Comparison of ENCODE assay signal across 8 mouse cellular contexts in the genomic region with DNA sequence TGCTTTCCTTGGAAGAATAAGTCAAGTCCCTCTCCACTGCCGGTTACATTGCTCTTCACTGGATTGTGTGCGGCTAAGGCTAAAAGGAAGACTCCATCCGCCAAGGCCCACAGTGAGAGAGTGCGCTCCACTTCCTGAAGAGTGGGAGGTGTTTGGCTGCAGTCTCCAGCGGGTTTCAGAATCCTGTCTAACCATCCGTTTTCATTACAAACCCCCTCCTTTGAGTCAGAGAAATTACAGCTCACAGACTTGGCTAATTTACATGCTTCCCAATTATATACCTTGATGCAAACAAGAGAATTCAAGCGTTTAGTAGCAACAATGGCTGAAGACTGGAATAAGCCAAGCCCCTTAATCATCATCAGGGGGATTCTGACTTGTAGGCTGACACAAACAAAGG. TPM values are rescaled to one million over a fixed set of nuclear protein-coding genes. Genes with fewer than 3 reads are reported as not detected.
DNase-seq lines count a peak whose midpoint lies in the region; ATAC-seq and TF ChIP-seq lines count a peak whose summit lies in the region.

No protein-coding gene starts in this region.

- TF ChIP-seq CTCF in kidney, adult 2 months (conservative IDR thresholded peaks at IDR 0.05; ENCODE audit: insufficient read depth, insufficient read length, low read depth, low read length) = no peak
- TF ChIP-seq CTCF in hindbrain, postnatal 0 days (IDR thresholded peaks at IDR 0.05; ENCODE audit: low read depth) = no peak
- TF ChIP-seq CTCF in gastrocnemius, adult 2 months (IDR thresholded peaks at IDR 0.05) = no peak

- 53% methylated on average over 7 of the region's 7 CpGs for WGBS in kidney, adult 2 months
- WGBS in forebrain, embryonic 13.5 days = 17% methylated on average over 7 of the region's 7 CpGs
- 34% methylated on average over 7 of the region's 7 CpGs for WGBS in hindbrain, postnatal 0 days
- WGBS in midbrain, embryonic 12.5 days = 49% methylated on average over 7 of the region's 7 CpGs

- no peak overlapping the region for H3K9ac ChIP-seq in forebrain, embryonic 13.5 days
- no peak overlapping the region for H3K9ac ChIP-seq in hindbrain, postnatal 0 days (replicated peaks; ENCODE audit: low read length)
- H3K9ac ChIP-seq in midbrain, embryonic 12.5 days (replicated peaks) = no peak overlapping the region

- no peak overlapping the region for H3K4me2 ChIP-seq in forebrain, embryonic 13.5 days
- no peak overlapping the region for H3K4me2 ChIP-seq in hindbrain, postnatal 0 days (ENCODE audit: low read depth, low read length)
- no peak overlapping the region for H3K4me2 ChIP-seq in midbrain, embryonic 12.5 days (replicated peaks)

- intact Hi-C loops in gastrocnemius, adult 2 months (cut with DNase I) = no loop called here

- H3K4me3 ChIP-seq in kidney, adult 2 months (ENCODE audit: insufficient read depth, low read depth, low read length) = no peak overlapping the region
- no peak overlapping the region for H3K4me3 ChIP-seq in forebrain, embryonic 13.5 days
- no peak overlapping the region for H3K4me3 ChIP-seq in hindbrain, postnatal 0 days (ENCODE audit: low read length)
- H3K4me3 ChIP-seq in midbrain, embryonic 12.5 days = no peak overlapping the region
- no peak overlapping the region for H3K4me3 ChIP-seq in gastrocnemius, adult 2 months

- 0 out of 2 replicates have a peak, but pooled peaks cover under 1% of the 10 kb centered on the region for H3K4me1 ChIP-seq in kidney, adult 2 months (ENCODE audit: control insufficient read depth, insufficient read depth, low read length)
- peaks cover 23% of the 10 kb centered on the region for H3K4me1 ChIP-seq in forebrain, embryonic 13.5 days
- H3K4me1 ChIP-seq in hindbrain, postnatal 0 days (ENCODE audit: insufficient read depth, low read length) = peaks cover 10% of the 10 kb centered on the region; the same call in 1 of the 2 replicates
- peaks cover 12% of the 10 kb centered on the region for H3K4me1 ChIP-seq in midbrain, embryonic 12.5 days

- H3K9me3 ChIP-seq in forebrain, embryonic 13.5 days (replicated peaks) = 0 out of 2 replicates have a peak, but pooled peaks cover 3% of the 10 kb centered on the region
- no peaks in the 10 kb centered on the region for H3K9me3 ChIP-seq in hindbrain, postnatal 0 days (ENCODE audit: low read length)
- 0 out of 2 replicates have a peak, but pooled peaks cover 8% of the 10 kb centered on the region for H3K9me3 ChIP-seq in midbrain, embryonic 12.5 days

- peak; percentile 78 for ATAC-seq in forebrain, embryonic 13.5 days
- peak; percentile 36; the same call in 1 of the 2 replicates for ATAC-seq in hindbrain, postnatal 0 days
- ATAC-seq in midbrain, embryonic 12.5 days (ENCODE audit: low FRiP score, low read depth) = no peak

- DNase-seq in kidney, adult 2 months = peak; percentile 32
- DNase-seq in kidney, adult 11 months = no peak
- peak; percentile 34 for DNase-seq in hindbrain, postnatal 0 days (ENCODE audit: low spot score)
- no peak for DNase-seq in gastrocnemius, postnatal 4 days (ENCODE audit: low spot score in 2 of 2)
- no peak for DNase-seq in cerebellum, adult 18-20 months
- no peak for DNase-seq in gastrocnemius, adult 2 months

- TF ChIP-seq POLR2A in kidney, adult 2 months (IDR thresholded peaks at IDR 0.05; ENCODE audit: low read depth, low read length) = no peak

- H3K36me3 ChIP-seq in kidney, adult 2 months (ENCODE audit: control insufficient read depth, insufficient read depth, low read length) = no peaks in the 10 kb centered on the region
- H3K36me3 ChIP-seq in forebrain, embryonic 13.5 days (ENCODE audit: poor library complexity, severe bottlenecking) = no peaks in the 10 kb centered on the region
- H3K36me3 ChIP-seq in hindbrain, postnatal 0 days (ENCODE audit: insufficient read depth, low read length) = no peaks in the 10 kb centered on the region
- no peaks in the 10 kb centered on the region for H3K36me3 ChIP-seq in midbrain, embryonic 12.5 days

- no peak overlapping the region for H3K27ac ChIP-seq in kidney, adult 2 months (ENCODE audit: insufficient read depth, low read depth, low read length)
- H3K27ac ChIP-seq in forebrain, embryonic 13.5 days = peak overlapping the region; percentile 79
- H3K27ac ChIP-seq in hindbrain, postnatal 0 days = 0 out of 2 replicates have a peak overlapping the region, but pooled peaks have one; percentile 36
- peak overlapping the region; percentile 8; the same call in 1 of the 2 replicates for H3K27ac ChIP-seq in midbrain, embryonic 12.5 days (replicated peaks)
- no peak overlapping the region for H3K27ac ChIP-seq in gastrocnemius, adult 2 months

- no peaks in the 10 kb centered on the region for H3K27me3 ChIP-seq in kidney, adult 2 months (replicated peaks; ENCODE audit: control insufficient read depth, insufficient read depth, low read length)
- no peaks in the 10 kb centered on the region for H3K27me3 ChIP-seq in forebrain, embryonic 13.5 days
- no peaks in the 10 kb centered on the region for H3K27me3 ChIP-seq in hindbrain, postnatal 0 days (ENCODE audit: insufficient read depth, low read length)
- no peaks in the 10 kb centered on the region for H3K27me3 ChIP-seq in midbrain, embryonic 12.5 days

RNA-seq across cellular contexts. Expression of a gene that starts 55.1 kb away (rescaled TPM):
- 3.9 and 6.1 TPM in 2 replicates for polyA plus RNA-seq in kidney, adult 2 months (2012; rRNA removed)
- 25.3 and 28.7 TPM in 2 replicates for polyA plus RNA-seq in forebrain, embryonic 13.5 days (2015; fragmentation: Nextera tagmentation; extraction: Ambion mirVana)
- 69.3 and 83.8 TPM in 2 replicates for total RNA-seq in hindbrain, postnatal 0 days (2014; rRNA removed)
- 33.4 and 34.7 TPM in 2 replicates for polyA plus RNA-seq in hindbrain, postnatal 0 days (2015; fragmentation: Nextera tagmentation; extraction: Ambion mirVana)
- polyA plus RNA-seq in midbrain, embryonic 12.5 days (2016; fragmentation: Nextera tagmentation; extraction: Ambion mirVana) = 43.5 and 51.0 TPM in 2 replicates
- total RNA-seq in gastrocnemius, postnatal 4 days (2021) = 1 to 10 TPM; 7.1 to 7.6 TPM
- total RNA-seq in gastrocnemius, adult 2 months (2021) = under 1 TPM; 0.48 to 0.56 TPM

Comparison
In these comparisons a context has a peak if more than half of its experiments do, and no peak if none do; other contexts are left out.
1. DNase-seq: peak in kidney, adult 2 months (single experiment) and hindbrain, postnatal 0 days (single experiment); none in kidney, adult 11 months (single experiment), gastrocnemius, postnatal 4 days (0 of 2), cerebellum, adult 18-20 months (0 of 2) and gastrocnemius, adult 2 months (single experiment).
2. H3K27ac ChIP-seq: peak in forebrain, embryonic 13.5 days (single experiment), hindbrain, postnatal 0 days (single experiment) and midbrain, embryonic 12.5 days (single experiment); none in kidney, adult 2 months (single experiment) and gastrocnemius, adult 2 months (single experiment).